Mouse (Mus musculus) right cerebral cortex, postnatal 14 days (tissue): ENCODE data around the gene Sapcd2.

ENCODE experiments used
- DNase-seq: peaks from one replicate; pipeline ENCODE4 v3.0.0; 2022

Gene Sapcd2

DNA sequence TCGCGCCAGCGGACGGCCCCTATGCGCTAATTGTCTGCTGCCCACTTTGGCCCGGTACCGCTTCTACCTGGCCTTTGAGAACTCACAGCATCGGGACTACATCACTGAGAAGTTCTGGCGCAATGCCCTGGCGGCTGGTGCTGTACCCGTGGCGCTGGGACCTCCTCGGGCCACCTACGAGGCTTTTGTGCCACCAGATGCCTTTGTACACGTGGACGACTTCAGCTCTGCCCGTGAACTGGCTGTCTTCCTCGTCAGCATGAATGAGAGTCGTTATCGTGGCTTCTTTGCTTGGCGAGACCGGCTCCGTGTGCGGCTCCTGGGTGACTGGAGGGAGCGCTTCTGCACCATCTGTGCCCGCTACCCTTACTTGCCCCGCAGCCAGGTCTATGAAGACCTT is 53.4 kb downstream of the Sapcd2 start:
- no peak for DNase-seq

DNA sequence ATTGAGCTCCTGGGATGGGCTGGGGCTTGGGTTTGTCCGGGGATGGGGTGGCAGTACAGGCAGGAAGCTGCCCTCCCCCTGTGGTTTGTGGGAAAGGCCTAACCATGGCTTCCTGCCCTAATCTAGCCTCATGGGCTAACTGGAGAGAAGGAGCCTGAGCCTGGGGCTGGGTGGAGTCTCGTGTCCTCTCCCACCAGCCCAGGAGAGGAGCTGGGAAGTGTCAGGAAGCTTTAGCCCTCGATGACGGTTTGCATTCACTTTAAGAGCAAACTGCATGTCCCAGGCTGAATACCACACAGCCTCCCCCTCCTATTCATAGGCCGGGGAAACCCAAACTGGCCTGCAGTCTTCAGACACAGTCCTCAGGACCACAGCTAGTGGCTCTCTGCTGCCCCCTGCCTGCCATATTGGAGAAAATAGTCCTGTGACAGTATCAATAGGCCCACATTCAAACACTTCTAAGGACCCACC is 54.6 kb downstream of the Sapcd2 start:
- DNase-seq: peak; percentile 79

- no peak for DNase-seq
These were observed 55.1 kb downstream of the Sapcd2 start for GRCm38 (mm10) chr2:25427256-25427655.
